Mouse (Mus musculus): Measurements from ENCODE around the gene Ttc7b. TPM values are rescaled to one million over a fixed set of nuclear protein-coding genes. Genes with fewer than 3 reads are reported as not detected.

Gene Ttc7b
- polyA plus RNA-seq, 1 experiment from 2014 or later: 2.2 TPM

- TF ChIP-seq EP300 (IDR thresholded peaks at IDR 0.05; ENCODE audit: low read depth): no peak
- no peak for TF ChIP-seq CTCF (IDR thresholded peaks at IDR 0.05; ENCODE audit: low read depth)
- WGBS (ENCODE audit: insufficient replicate concordance): 73% methylated on average over 5 of the region's 6 CpGs
Observed at GRCm38 (mm10) chr12:100358040-100358620, 162.5 kb downstream of the Ttc7b start.

GRCm38 (mm10) chr12:100356407-100356806 lies 164.2 kb downstream of the Ttc7b start:
- DNase-seq (no peak), ATAC-seq (no peak)
- H3K27me3 ChIP-seq (ENCODE audit: insufficient read depth, low read length): no peaks in the 10 kb centered on the region
- no peak overlapping the region for H3K9ac ChIP-seq (replicated peaks)
- H3K4me3 ChIP-seq (ENCODE audit: low read depth, low read length): no peak overlapping the region
- no peak overlapping the region for H3K27ac ChIP-seq (ENCODE audit: low read depth)
- H3K9me3 ChIP-seq (ENCODE audit: low read length): no peaks in the 10 kb centered on the region
- WGBS (ENCODE audit: insufficient replicate concordance): 77% methylated on average over 6 of the region's 7 CpGs
- H3K36me3 ChIP-seq (replicated peaks; ENCODE audit: insufficient read depth, low read length): peaks cover 9% of the 10 kb centered on the region
- no peaks in the 10 kb centered on the region for H3K4me1 ChIP-seq (ENCODE audit: insufficient read depth)
- no peak overlapping the region for H3K4me2 ChIP-seq (ENCODE audit: low read depth, low read length)
- no peak for TF ChIP-seq CTCF (IDR thresholded peaks at IDR 0.05; ENCODE audit: low read depth)
- TF ChIP-seq EP300 (IDR thresholded peaks at IDR 0.05; ENCODE audit: low read depth): no peak

More at GRCm38 (mm10) chr12:100358040-100358620, 162.5 kb downstream of the Ttc7b start:
- ATAC-seq: no peak
- Histone ChIP-seq H3K27me3 (ENCODE audit: insufficient read depth, low read length) (no peaks in the 10 kb centered on the region), H3K9ac (replicated peaks) (no peak overlapping the region), H3K36me3 (replicated peaks; ENCODE audit: insufficient read depth, low read length) (peaks cover 7% of the 10 kb centered on the region), H3K27ac (ENCODE audit: low read depth) (no peak overlapping the region), H3K4me3 (ENCODE audit: low read depth, low read length) (no peak overlapping the region), H3K4me2 (ENCODE audit: low read depth, low read length) (no peak overlapping the region), H3K4me1 (ENCODE audit: insufficient read depth) (no peaks in the 10 kb centered on the region), H3K9me3 (ENCODE audit: low read length) (no peaks in the 10 kb centered on the region)
- no peak for DNase-seq

GRCm38 (mm10) chr12:100355565-100355964 lies 165.1 kb downstream of the Ttc7b start:
- no peak overlapping the region for H3K9ac ChIP-seq (replicated peaks)
- H3K9me3 ChIP-seq (ENCODE audit: low read length): no peaks in the 10 kb centered on the region
- no peak overlapping the region for H3K4me2 ChIP-seq (ENCODE audit: low read depth, low read length)
- no peaks in the 10 kb centered on the region for H3K27me3 ChIP-seq (ENCODE audit: insufficient read depth, low read length)
- 84% methylated on average over 5 of the region's 5 CpGs for whole genome bisulfite sequencing (ENCODE audit: insufficient replicate concordance)
- H3K36me3 ChIP-seq (replicated peaks; ENCODE audit: insufficient read depth, low read length): peaks cover 9% of the 10 kb centered on the region
- DNase-seq (no peak), ATAC-seq (no peak)
- TF ChIP-seq CTCF (IDR thresholded peaks at IDR 0.05; ENCODE audit: low read depth): no peak
- TF ChIP-seq EP300 (IDR thresholded peaks at IDR 0.05; ENCODE audit: low read depth): no peak
- H3K4me1 ChIP-seq (ENCODE audit: insufficient read depth): 0 out of 2 replicates have a peak, but pooled peaks cover 3% of the 10 kb centered on the region
- H3K27ac ChIP-seq (ENCODE audit: low read depth): no peak overlapping the region
- H3K4me3 ChIP-seq (ENCODE audit: low read depth, low read length): no peak overlapping the region

DNA sequence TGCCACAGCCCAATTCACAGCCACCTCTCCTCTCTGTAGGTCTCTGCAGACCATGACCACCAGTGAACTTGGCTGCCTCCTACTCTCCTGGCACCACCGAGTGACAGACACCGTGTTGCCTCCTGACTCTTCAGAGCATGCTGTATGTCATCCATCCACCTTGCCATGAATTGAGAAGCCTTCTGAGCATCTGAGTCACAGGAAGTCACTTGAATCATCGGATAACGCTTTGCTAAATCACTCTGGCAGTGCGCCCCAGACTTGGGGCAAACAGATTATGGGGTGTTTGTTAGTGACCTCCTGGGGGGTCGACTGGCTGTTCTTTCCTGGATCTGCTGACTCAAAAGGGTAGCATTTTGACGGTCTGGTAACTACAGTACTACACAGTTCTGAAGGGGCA lies 166.7 kb downstream of the Ttc7b start:
- H3K4me2 ChIP-seq (ENCODE audit: low read depth, low read length): no peak overlapping the region
- no peaks in the 10 kb centered on the region for H3K27me3 ChIP-seq (ENCODE audit: insufficient read depth, low read length)
- no peak overlapping the region for H3K9ac ChIP-seq (replicated peaks)
- 0 out of 2 replicates have a peak, but pooled peaks cover 3% of the 10 kb centered on the region for H3K4me1 ChIP-seq (ENCODE audit: insufficient read depth)
- TF ChIP-seq CTCF (IDR thresholded peaks at IDR 0.05; ENCODE audit: low read depth) (no peak), EP300 (IDR thresholded peaks at IDR 0.05; ENCODE audit: low read depth) (no peak)
- H3K4me3 ChIP-seq (ENCODE audit: low read depth, low read length): no peak overlapping the region
- peaks cover 9% of the 10 kb centered on the region for H3K36me3 ChIP-seq (replicated peaks; ENCODE audit: insufficient read depth, low read length)
- no peak for DNase-seq
- no peak overlapping the region for H3K27ac ChIP-seq (ENCODE audit: low read depth)
- H3K9me3 ChIP-seq (ENCODE audit: low read length): no peaks in the 10 kb centered on the region
- 69% methylated on average over 7 of the region's 7 CpGs for WGBS (ENCODE audit: insufficient replicate concordance)
- ATAC-seq: no peak

GRCm38 (mm10) chr12:100353075-100353782 lies 167.4 kb downstream of the Ttc7b start:
- ATAC-seq (no peak), DNase-seq (no peak)
- no peak overlapping the region for H3K4me2 ChIP-seq (ENCODE audit: low read depth, low read length)
- 74% methylated on average over 16 of the region's 16 CpGs for WGBS (ENCODE audit: insufficient replicate concordance)
- TF ChIP-seq CTCF (IDR thresholded peaks at IDR 0.05; ENCODE audit: low read depth) (no peak), EP300 (IDR thresholded peaks at IDR 0.05; ENCODE audit: low read depth) (no peak)
- H3K9ac ChIP-seq (replicated peaks): no peak overlapping the region
- peaks cover 9% of the 10 kb centered on the region for H3K36me3 ChIP-seq (replicated peaks; ENCODE audit: insufficient read depth, low read length)
- peak overlapping the region; percentile 31; the same call in 1 of the 2 replicates for H3K27ac ChIP-seq (ENCODE audit: low read depth)
- no peaks in the 10 kb centered on the region for H3K9me3 ChIP-seq (ENCODE audit: low read length)
- H3K27me3 ChIP-seq (ENCODE audit: insufficient read depth, low read length): no peaks in the 10 kb centered on the region
- H3K4me3 ChIP-seq (ENCODE audit: low read depth, low read length): no peak overlapping the region
- H3K4me1 ChIP-seq (ENCODE audit: insufficient read depth): 0 out of 2 replicates have a peak, but pooled peaks cover 3% of the 10 kb centered on the region

GRCm38 (mm10) chr12:100352094-100352493 lies 168.5 kb downstream of the Ttc7b start:
- Histone ChIP-seq H3K4me1 (ENCODE audit: insufficient read depth) (0 out of 2 replicates have a peak, but pooled peaks cover 3% of the 10 kb centered on the region), H3K4me2 (ENCODE audit: low read depth, low read length) (no peak overlapping the region), H3K9ac (replicated peaks) (no peak overlapping the region), H3K36me3 (replicated peaks; ENCODE audit: insufficient read depth, low read length) (peaks cover 5% of the 10 kb centered on the region), H3K9me3 (ENCODE audit: low read length) (no peaks in the 10 kb centered on the region), H3K4me3 (ENCODE audit: low read depth, low read length) (no peak overlapping the region), H3K27me3 (ENCODE audit: insufficient read depth, low read length) (no peaks in the 10 kb centered on the region), H3K27ac (ENCODE audit: low read depth) (peak overlapping the region; percentile 68)
- DNase-seq (no peak), ATAC-seq (peak; percentile 33; the same call in 1 of the 2 replicates)
- TF ChIP-seq EP300 (IDR thresholded peaks at IDR 0.05; ENCODE audit: low read depth): no peak
- no peak for TF ChIP-seq CTCF (IDR thresholded peaks at IDR 0.05; ENCODE audit: low read depth)
- 45% methylated on average over 6 of the region's 6 CpGs for WGBS (ENCODE audit: insufficient replicate concordance)

Data from liver, postnatal 0 days (tissue).